Mouse (Mus musculus) ES-Bruce4 (cell line): Measurements from ENCODE around the gene Adgrg1. TPM values are rescaled to one million over a fixed set of nuclear protein-coding genes. Genes with fewer than 3 reads are reported as not detected.

Source experiments
- H3K27ac ChIP-seq: 2 replicates; pipeline ENCODE4 v1.5.1; 2012; ENCODE audit warnings: low read length, inconsistent platforms; ENCODE audit not compliant: insufficient read depth
- H3K27me3 ChIP-seq: 2 replicates; pipeline ENCODE4 v1.6.1; 2012; ENCODE audit warnings: mild to moderate bottlenecking, low read length, inconsistent platforms; ENCODE audit not compliant: control insufficient read depth, poor library complexity, insufficient read depth, severe bottlenecking
- H3K36me3 ChIP-seq: 2 replicates; pipeline ENCODE4 v1.6.1; 2012; ENCODE audit warnings: inconsistent platforms, mild to moderate bottlenecking, low read length, moderate library complexity; ENCODE audit not compliant: control insufficient read depth, poor library complexity, insufficient read depth, severe bottlenecking
- H3K4me1 ChIP-seq: one replicate; pipeline ENCODE4 v1.8.1; 2011; ENCODE audit warnings: low read length; ENCODE audit not compliant: control insufficient read depth, insufficient read depth
- H3K4me3 ChIP-seq: 2 replicates; pipeline ENCODE4 v1.5.1; 2011; ENCODE audit warnings: low read depth, mild to moderate bottlenecking, low read length
- H3K9ac ChIP-seq: 2 replicates; pipeline ENCODE4 v1.6.1; 2012; ENCODE audit warnings: low read depth, mild to moderate bottlenecking, inconsistent platforms; ENCODE audit not compliant: poor library complexity, severe bottlenecking
- H3K9me3 ChIP-seq: replicated peaks from 2 replicates; pipeline ENCODE4 v1.6.1; 2012; ENCODE audit warnings: mild to moderate bottlenecking, low read length, inconsistent platforms; ENCODE audit not compliant: control insufficient read depth, poor library complexity, insufficient read depth, severe bottlenecking
- CTCF ChIP-seq: IDR thresholded peaks from one replicate; pipeline ENCODE4 v1.8.1; 2011; ENCODE audit warnings: low read depth, low read length
- EP300 ChIP-seq: IDR thresholded peaks from 2 replicates; pipeline ENCODE4 v1.6.1; 2011; ENCODE audit warnings: low read depth, low read length; ENCODE audit not compliant: insufficient read depth
- POLR2A ChIP-seq: IDR thresholded peaks from one replicate; pipeline ENCODE4 v1.8.1; 2011; ENCODE audit warnings: low read length; ENCODE audit not compliant: insufficient read depth
- polyA plus RNA-seq: library from polyadenylated mRNA; stranded (reverse); fragments of >200 nt; gene quantifications from 2 replicates; pipeline ENCODE4 v1.2.4, GENCODE M21; 2011; ENCODE audit warnings: low read depth; ENCODE audit not compliant: missing spikeins, insufficient read depth, insufficient read length

The Adgrg1 gene
- polyA plus RNA-seq, 1 experiment = 13.8 TPM

DNA sequence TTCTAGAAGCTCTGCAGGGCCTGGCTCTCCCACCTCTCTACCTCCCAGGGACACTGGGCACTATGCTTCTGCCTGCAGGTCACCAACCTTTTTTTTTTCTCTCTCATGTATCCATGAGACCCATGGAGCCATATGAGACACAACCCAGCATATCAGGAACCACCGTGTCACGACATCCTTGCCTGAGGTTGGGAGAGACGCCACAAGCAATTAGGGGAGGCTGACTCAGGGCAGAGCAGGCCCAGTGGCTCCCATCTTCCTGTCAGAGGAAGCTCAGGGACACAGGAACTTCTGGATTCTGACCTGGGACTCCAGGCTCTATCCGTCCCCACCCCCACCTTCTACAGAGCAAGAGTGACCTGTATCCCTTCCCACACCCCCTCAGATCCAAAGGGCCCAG lies 41.3 kb downstream of the Adgrg1 start:
- Histone ChIP-seq H3K4me3 (no peak overlapping the region), H3K27ac (no peak overlapping the region)
- no peak for TF ChIP-seq CTCF
- no peak for TF ChIP-seq EP300
- no peak for TF ChIP-seq POLR2A

DNA sequence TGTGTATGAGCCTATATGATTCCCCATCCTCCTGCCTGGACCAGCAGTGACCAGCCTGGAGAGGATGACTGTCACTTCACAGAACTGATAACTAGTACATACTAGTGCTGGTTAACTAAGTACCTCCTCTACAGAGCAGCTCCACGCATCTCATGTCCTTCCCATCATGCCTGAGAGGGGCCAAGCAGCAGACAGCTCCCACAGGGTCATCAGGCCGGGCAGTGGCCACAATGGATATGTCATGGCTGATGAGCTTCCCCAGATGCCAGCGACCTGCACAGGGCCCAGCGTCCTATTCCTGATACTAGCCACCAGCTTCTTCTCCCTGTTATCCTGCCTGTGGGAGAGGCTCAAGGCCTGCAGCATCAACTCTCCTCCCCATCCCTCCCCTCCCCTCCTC lies 42.1 kb downstream of the Adgrg1 start:
- Histone ChIP-seq H3K36me3 (no peaks in the 10 kb centered on the region), H3K9me3 (no peaks in the 10 kb centered on the region), H3K4me3 (no peak overlapping the region), H3K4me1 (no peaks in the 10 kb centered on the region), H3K9ac (no peak overlapping the region), H3K27me3 (no peaks in the 10 kb centered on the region), H3K27ac (no peak overlapping the region)
- no peak for TF ChIP-seq EP300
- no peak for TF ChIP-seq CTCF
- TF ChIP-seq POLR2A = no peak

More for the DNA sequence above, 41.3 kb downstream of the Adgrg1 start:
- H3K36me3 ChIP-seq = no peaks in the 10 kb centered on the region
- H3K9ac ChIP-seq = no peak overlapping the region
- no peaks in the 10 kb centered on the region for H3K9me3 ChIP-seq
- H3K4me1 ChIP-seq = no peaks in the 10 kb centered on the region
- H3K27me3 ChIP-seq = no peaks in the 10 kb centered on the region

DNA sequence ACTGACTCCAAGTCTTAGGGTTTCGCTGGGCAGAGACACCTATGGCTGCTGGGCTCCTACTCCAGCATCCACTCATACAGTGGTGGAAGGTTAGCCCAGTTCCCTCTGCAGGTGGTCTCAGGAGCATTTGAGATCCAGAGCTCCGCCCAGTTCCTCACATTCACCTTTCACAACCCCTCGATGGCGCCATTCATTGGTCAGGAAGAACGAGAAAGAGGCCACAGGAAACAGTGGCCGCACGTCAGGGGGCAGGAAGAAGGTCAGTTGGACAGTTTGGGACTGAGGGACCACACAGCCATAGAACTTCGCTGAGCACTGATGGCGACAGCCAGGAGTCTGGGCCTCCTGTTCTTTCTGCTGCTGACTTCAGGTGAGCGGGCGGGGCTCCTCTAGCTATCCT lies 42.9 kb downstream of the Adgrg1 start, which contains the start of gene Adgrg3:
Adgrg3 (plus strand) TSS at position 242 of the 400 bp plus-strand sequence.
- Histone ChIP-seq H3K36me3 (no peaks in the 10 kb centered on the region), H3K27ac (no peak within 1 kb of the TSS)

DNA sequence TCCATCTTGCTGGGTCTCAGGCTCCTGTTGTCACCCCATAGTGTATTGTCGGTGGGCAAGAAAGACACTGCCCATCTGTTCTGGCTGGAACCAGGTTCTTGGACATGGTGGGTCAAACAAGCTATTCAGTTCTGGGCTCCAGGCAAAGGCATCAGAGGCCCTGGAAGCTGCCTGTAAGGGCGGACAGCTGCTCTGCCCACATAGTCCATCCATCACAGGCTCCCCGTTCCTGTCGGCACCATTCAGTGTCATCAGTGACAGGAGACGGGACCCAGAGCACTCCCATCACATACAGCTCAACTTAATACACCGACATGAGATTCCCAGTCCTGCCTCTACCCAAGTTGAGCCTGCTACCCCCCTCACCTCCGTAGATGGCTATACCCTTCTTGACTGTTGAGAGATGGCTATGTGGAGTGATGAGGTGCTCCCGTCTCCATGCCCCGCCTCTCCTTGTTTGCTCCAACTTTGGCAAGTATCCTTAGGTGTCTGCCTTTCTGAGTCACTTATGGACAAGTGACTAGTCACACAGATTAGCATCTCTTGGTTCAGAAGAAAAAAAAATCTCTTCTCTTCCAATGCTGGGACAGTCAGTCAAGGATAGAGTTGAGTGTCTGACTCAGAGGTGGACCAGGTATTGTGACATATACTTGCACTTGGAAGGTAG lies 43.6 kb downstream of the Adgrg1 start:
- H3K27me3 ChIP-seq = no peaks in the 10 kb centered on the region
- peaks cover 2% of the 10 kb centered on the region for H3K4me1 ChIP-seq
- no peaks in the 10 kb centered on the region for H3K9me3 ChIP-seq
- no peak for TF ChIP-seq CTCF
- no peak for TF ChIP-seq POLR2A
- no peak for TF ChIP-seq EP300
- no peaks in the 10 kb centered on the region for H3K36me3 ChIP-seq
- no peak overlapping the region for H3K9ac ChIP-seq
- no peak overlapping the region for H3K4me3 ChIP-seq
- no peak overlapping the region for H3K27ac ChIP-seq

More for the DNA sequence above, 42.9 kb downstream of the Adgrg1 start, which contains the start of gene Adgrg3:
- TF ChIP-seq CTCF (no peak), POLR2A (no peak), EP300 (no peak)
- H3K9me3 ChIP-seq = no peaks in the 10 kb centered on the region
- H3K4me3 ChIP-seq = no peak within 1 kb of the TSS
- H3K9ac ChIP-seq = no peak within 1 kb of the TSS
- peaks cover 2% of the 10 kb centered on the region for H3K4me1 ChIP-seq
- no peaks in the 10 kb centered on the region for H3K27me3 ChIP-seq

DNA sequence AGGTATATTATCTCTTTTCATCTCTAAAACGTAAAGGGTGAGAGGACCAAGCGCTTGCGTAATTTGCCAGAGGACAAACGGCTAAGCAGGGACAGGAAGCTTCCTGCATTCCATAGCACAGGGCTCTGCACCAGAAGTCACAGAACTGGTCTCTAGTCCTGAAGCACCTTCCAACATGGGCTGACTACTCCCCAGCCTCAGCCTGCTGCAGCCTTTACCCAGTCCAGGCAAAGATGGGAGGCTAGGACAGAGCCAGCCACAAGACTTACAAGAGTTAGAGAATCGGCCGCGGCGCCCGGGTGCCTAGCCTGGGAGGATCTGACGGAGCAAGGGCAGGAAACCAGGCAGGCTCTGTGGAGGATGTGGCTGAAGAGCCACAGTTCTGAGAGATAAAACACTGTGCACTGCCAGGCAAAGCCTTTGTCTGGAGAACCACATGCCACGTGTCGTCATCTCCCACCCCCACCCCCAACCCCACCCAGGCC lies 45.8 kb downstream of the Adgrg1 start:
- Histone ChIP-seq H3K27me3 (no peaks in the 10 kb centered on the region), H3K9me3 (no peaks in the 10 kb centered on the region), H3K27ac (no peak overlapping the region), H3K9ac (no peak overlapping the region), H3K4me3 (no peak overlapping the region), H3K36me3 (no peaks in the 10 kb centered on the region), H3K4me1 (peaks cover 2% of the 10 kb centered on the region)
- TF ChIP-seq CTCF (no peak), POLR2A (no peak), EP300 (no peak)

DNA sequence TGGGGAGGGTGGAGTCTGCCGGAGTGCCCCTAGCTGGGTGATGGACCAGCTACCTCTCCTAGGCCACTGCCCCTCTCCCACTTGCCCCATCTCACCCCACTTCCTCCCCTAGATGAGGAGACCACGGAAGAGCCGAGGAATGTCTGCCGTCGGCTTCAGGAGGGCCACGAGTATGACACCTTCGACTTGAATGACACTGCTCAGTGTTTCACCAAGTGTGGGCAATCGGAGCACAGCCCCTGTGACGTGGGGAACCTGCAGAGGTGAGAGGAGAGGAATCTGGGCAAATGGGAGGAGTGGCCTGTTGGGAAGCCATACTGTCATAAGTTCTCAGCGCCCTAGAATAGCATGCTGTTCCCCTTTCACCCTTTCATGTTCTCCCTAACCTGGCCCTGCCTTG lies 46.3 kb downstream of the Adgrg1 start:
- H3K9me3 ChIP-seq = no peaks in the 10 kb centered on the region
- H3K4me3 ChIP-seq = no peak overlapping the region
- H3K9ac ChIP-seq = no peak overlapping the region
- no peak overlapping the region for H3K27ac ChIP-seq
- TF ChIP-seq CTCF (no peak), EP300 (no peak), POLR2A (no peak)
- peaks cover 2% of the 10 kb centered on the region for H3K4me1 ChIP-seq
- H3K36me3 ChIP-seq = no peaks in the 10 kb centered on the region
- H3K27me3 ChIP-seq = no peaks in the 10 kb centered on the region
